Mouse (Mus musculus) limb, embryonic 14.5 days (tissue): ENCODE measurements at regions not wholly inside any gene's neighbourhood (a gene's known extent, or its start where the extent isn't known, plus 50 kb on each side); places are given as distances from the start of the nearest gene placed in this dataset.

Experiments used
- ATAC-seq: fragments of 200-750 bp; cut with Nextera tagmentation; 2 replicates; pipeline ENCODE4 v1.8.0; 2017; ENCODE audit warnings: low read depth, moderate number of reproducible peaks, moderate TSS enrichment; ENCODE audit not compliant: low FRiP score
- DNase-seq: peaks from one replicate; pipeline ENCODE4 v3.0.0-alpha.2; 2015; ENCODE audit warnings: low spot score
- H3K27ac ChIP-seq: fragments of 300-500 bp; sonication (generic); replicated peaks from 2 replicates; pipeline ENCODE4 v1.5.1; 2014; ENCODE audit warnings: low read depth, mild to moderate bottlenecking, low read length, moderate library complexity, mixed read lengths
- H3K27me3 ChIP-seq: fragments of 300-500 bp; sonication (generic); 2 replicates; pipeline ENCODE4 v1.6.1; 2014; ENCODE audit warnings: low read length, mixed read lengths; ENCODE audit not compliant: control insufficient read depth, insufficient read depth
- H3K36me3 ChIP-seq: fragments of 300-500 bp; sonication (generic); 2 replicates; pipeline ENCODE4 v1.6.1; 2014; ENCODE audit warnings: mild to moderate bottlenecking, low read length, moderate library complexity, mixed read lengths; ENCODE audit not compliant: control insufficient read depth, insufficient read depth
- H3K4me1 ChIP-seq: fragments of 300-500 bp; sonication (generic); 2 replicates; pipeline ENCODE4 v1.6.1; 2014; ENCODE audit warnings: antibody characterized with exemption, low read length, mixed read lengths; ENCODE audit not compliant: control insufficient read depth, insufficient read depth
- H3K4me2 ChIP-seq: fragments of 300-500 bp; sonication (generic); replicated peaks from 2 replicates; pipeline ENCODE4 v1.6.1; 2014; ENCODE audit warnings: low read depth, mild to moderate bottlenecking, low read length, moderate library complexity; ENCODE audit not compliant: severe bottlenecking
- H3K4me3 ChIP-seq: fragments of 300-500 bp; sonication (generic); replicated peaks from 2 replicates; pipeline ENCODE4 v1.5.1; 2014; ENCODE audit warnings: low read length
- H3K9ac ChIP-seq: fragments of 300-500 bp; sonication (generic); 2 replicates; pipeline ENCODE4 v1.6.1; 2014; ENCODE audit warnings: mild to moderate bottlenecking, low read depth, low read length, moderate library complexity; ENCODE audit not compliant: severe bottlenecking
- H3K9me3 ChIP-seq: fragments of 300-500 bp; sonication (generic); 2 replicates; pipeline ENCODE4 v1.6.1; 2016; ENCODE audit warnings: low read length; ENCODE audit not compliant: control insufficient read depth
- POLR2A ChIP-seq: fragments of 200-500 bp; IDR thresholded peaks from 2 replicates; pipeline ENCODE4 v1.8.0; 2012; ENCODE audit warnings: inconsistent platforms, mild to moderate bottlenecking, moderate library complexity, borderline replicate concordance; ENCODE audit not compliant: insufficient read depth, insufficient read length; ENCODE audit errors: extremely low read depth
- WGBS: fragments of 180-500 bp; shearing (Covaris S2); extraction: QIAGEN DNeasy Blood & Tissue Kit; methylation state at CpG from one replicate; pipeline ENCODE4 v1.1.7; 2014; 5-methylcytosine and 5-hydroxymethylcytosine counted together

GRCm38 (mm10) chr3:77666366-77666765 is 1592.3 kb downstream of the Fstl5 start:
- Histone ChIP-seq H3K27me3 (no peaks in the 10 kb centered on the region), H3K27ac (no peak overlapping the region), H3K9ac (no peak overlapping the region), H3K4me3 (no peak overlapping the region), H3K4me1 (no peaks in the 10 kb centered on the region), H3K36me3 (no peaks in the 10 kb centered on the region), H3K9me3 (no peaks in the 10 kb centered on the region), H3K4me2 (no peak overlapping the region)
- no peak for ATAC-seq
- WGBS = 92% methylated on average over 2 of the region's 2 CpGs
- TF ChIP-seq POLR2A = no peak
- no peak for DNase-seq

- Histone ChIP-seq H3K9me3 (no peaks in the 10 kb centered on the region), H3K4me1 (no peaks in the 10 kb centered on the region), H3K27ac (no peak overlapping the region), H3K4me3 (no peak overlapping the region), H3K4me2 (no peak overlapping the region), H3K36me3 (no peaks in the 10 kb centered on the region), H3K27me3 (no peaks in the 10 kb centered on the region), H3K9ac (no peak overlapping the region)
- DNase-seq (no peak), ATAC-seq (no peak)
- TF ChIP-seq POLR2A = no peak
- WGBS = 94% methylated on average over 3 of the region's 3 CpGs
Measured at GRCm38 (mm10) chr3:77653881-77654280, 1579.8 kb downstream of the Fstl5 start.
